Mouse (Mus musculus): Measurements from ENCODE around the gene Zfp280d.

GRCm38 (mm10) chr9:72343844-72344243 is 69.2 kb downstream of the Zfp280d start:
- TF ChIP-seq CTCF (IDR thresholded peaks at IDR 0.05; ENCODE audit: extremely low read depth, insufficient read depth, low read length): no peak
- no peak for TF ChIP-seq POLR2A (IDR thresholded peaks at IDR 0.05; ENCODE audit: extremely low read depth, insufficient read depth, low read length)

All from cortical plate, adult 2 months (tissue).